Mouse (Mus musculus) CH12.LX (cell line): ENCODE data around the gene Olfr691. TPM values are rescaled to one million over a fixed set of nuclear protein-coding genes. Genes with fewer than 3 reads are reported as not detected.

Experiments used
- DNase-seq: peaks from one replicate; pipeline ENCODE4 v3.0.0-alpha.2; 2013; ENCODE audit errors: extremely low read depth
- H3K27ac ChIP-seq: 2 replicates; pipeline ENCODE4 v1.5.1; 2012; ENCODE audit warnings: low read depth, mild to moderate bottlenecking, control low read depth, moderate library complexity; ENCODE audit not compliant: insufficient read depth
- H3K27me3 ChIP-seq: replicated peaks from 2 replicates; pipeline ENCODE3; 2012; ENCODE audit warnings: inconsistent platforms
- H3K36me3 ChIP-seq, 2 experiments: replicated peaks in 1 of 2; 2 replicates each; pipeline versions ENCODE3 to v1.6.1; 2012; ENCODE audit warnings: inconsistent platforms in 1 of 2, low read length in 1 of 2, mild to moderate bottlenecking in 1 of 2, mixed read lengths in 1 of 2, moderate library complexity in 1 of 2; ENCODE audit not compliant: control insufficient read depth in 1 of 2, insufficient read depth in 1 of 2
- H3K4me1 ChIP-seq, 2 experiments: 2 replicates each; pipeline ENCODE4 v1.6.1; 2012; ENCODE audit warnings: inconsistent platforms in 1 of 2, moderate library complexity in 1 of 2; ENCODE audit not compliant: insufficient read depth in 2 of 2, control insufficient read depth in 1 of 2
- H3K4me2 ChIP-seq: 2 replicates; pipeline ENCODE4 v1.6.1; 2012; ENCODE audit warnings: low read depth, mild to moderate bottlenecking, control low read depth; ENCODE audit not compliant: poor library complexity, insufficient read depth, severe bottlenecking
- H3K4me3 ChIP-seq, 3 experiments: fragments of 150-350 bp in 1 of 3; sonication (generic) in 1 of 3; replicated peaks in 1 of 3; 2 replicates each; pipeline versions ENCODE3 to v1.5.1; 2011 to 2012; ENCODE audit warnings: low read depth in 2 of 3, low read length in 2 of 3, mild to moderate bottlenecking in 2 of 3, moderate library complexity in 2 of 3, control low read depth in 1 of 3, improper control_type of control experiment in 1 of 3, inconsistent platforms in 1 of 3, mixed read lengths in 1 of 3; ENCODE audit not compliant: poor library complexity in 1 of 3
- H3K79me2 ChIP-seq: replicated peaks from 2 replicates; pipeline ENCODE4 v1.6.1; 2012; ENCODE audit warnings: mild to moderate bottlenecking, moderate library complexity; ENCODE audit not compliant: control insufficient read depth, poor library complexity, insufficient read depth, severe bottlenecking; ENCODE audit errors: extremely low read depth
- H3K9ac ChIP-seq: 2 replicates; pipeline ENCODE4 v1.6.1; 2012; ENCODE audit warnings: low read depth, mild to moderate bottlenecking, control low read depth, moderate library complexity; ENCODE audit not compliant: insufficient read depth
- H3K9me3 ChIP-seq: replicated peaks from 2 replicates; pipeline ENCODE3; 2012; ENCODE audit warnings: low read length, inconsistent platforms, mixed read lengths
- BHLHE40 ChIP-seq: IDR thresholded peaks from 2 replicates; pipeline ENCODE4 v1.6.1; 2011; ENCODE audit warnings: mild to moderate bottlenecking, low read depth, low read length, improper control_type of control experiment
- CHD1 ChIP-seq: IDR thresholded peaks from 2 replicates; pipeline ENCODE4 v1.6.1; 2012; ENCODE audit warnings: low read depth, low read length, improper control_type of control experiment, inconsistent platforms
- CTCF ChIP-seq, 2 experiments: IDR thresholded peaks in 1 of 2; conservative IDR thresholded peaks in 1 of 2; 2 replicates each; pipeline ENCODE4 v1.5.1; 2011 to 2012; ENCODE audit warnings: low read depth in 2 of 2, low read length in 2 of 2, improper control_type of control experiment in 1 of 2, inconsistent platforms in 1 of 2, mild to moderate bottlenecking in 1 of 2, moderate library complexity in 1 of 2
- E2F4 ChIP-seq: IDR thresholded peaks from 2 replicates; pipeline ENCODE4 v1.6.1; 2011; ENCODE audit warnings: low read depth, low read length, improper control_type of control experiment; ENCODE audit not compliant: insufficient replicate concordance
- ELF1 ChIP-seq: IDR thresholded peaks from 2 replicates; pipeline ENCODE4 v1.6.1; 2014; ENCODE audit warnings: low read depth, mild to moderate bottlenecking, inconsistent platforms, low read length, improper control_type of control experiment
- ETS1 ChIP-seq: conservative IDR thresholded peaks from 2 replicates; pipeline ENCODE4 v1.6.1; 2012; ENCODE audit warnings: low read depth, mild to moderate bottlenecking, inconsistent platforms, low read length, improper control_type of control experiment, moderate library complexity
- MAFK ChIP-seq: IDR thresholded peaks from 2 replicates; pipeline ENCODE4 v1.6.1; 2011; ENCODE audit warnings: low read length, improper control_type of control experiment; ENCODE audit not compliant: insufficient replicate concordance
- NELFE ChIP-seq: IDR thresholded peaks from 2 replicates; pipeline ENCODE4 v1.6.1; 2011; ENCODE audit warnings: low read depth, low read length, improper control_type of control experiment
- PAX5 ChIP-seq: IDR thresholded peaks from 2 replicates; pipeline ENCODE4 v1.6.1; 2012; ENCODE audit warnings: low read length, inconsistent platforms, mixed read lengths
- RAD21 ChIP-seq: IDR thresholded peaks from 2 replicates; pipeline ENCODE4 v1.6.1; 2011; ENCODE audit warnings: low read depth, mild to moderate bottlenecking, low read length, improper control_type of control experiment, moderate library complexity
- RCOR1 ChIP-seq: conservative IDR thresholded peaks from 2 replicates; pipeline ENCODE4 v1.6.1; 2012; ENCODE audit warnings: low read depth, mild to moderate bottlenecking, inconsistent platforms, low read length, improper control_type of control experiment
- SIN3A ChIP-seq: IDR thresholded peaks from 2 replicates; pipeline ENCODE4 v1.6.1; 2012; ENCODE audit warnings: low read length, improper control_type of control experiment, inconsistent platforms
- ZKSCAN1 ChIP-seq: IDR thresholded peaks from 2 replicates; pipeline ENCODE4 v1.6.1; 2012; ENCODE audit warnings: low read depth, inconsistent platforms, low read length, improper control_type of control experiment, borderline replicate concordance
- ZMIZ1 ChIP-seq: IDR thresholded peaks from 2 replicates; pipeline ENCODE4 v1.6.1; 2012; ENCODE audit warnings: low read depth, mild to moderate bottlenecking, inconsistent platforms, low read length, improper control_type of control experiment
- dilution Hi-C: fragments of 300-500 bp; cut with MboI; formaldehyde crosslinking; loops from 2 replicates; pipeline ENCODE4 v1.14.3; 2020; ENCODE audit warnings: low sequenced_read_pairs; ENCODE audit not compliant: extremely low pct_unique_long_range_greater_than_20kb, extremely low pct_ligation_motif_present
- in situ Hi-C: fragments of 300-500 bp; cut with MboI; formaldehyde crosslinking; loops from 3 replicates; pipeline ENCODE4 v1.14.3; 2019; ENCODE audit warnings: low sequenced_read_pairs, low pct_ligation_motif_present, low pct_unique_long_range_greater_than_20kb, mixed read lengths
- polyA plus RNA-seq: library from polyadenylated mRNA; unstranded; fragments of >175 nt; gene quantifications from 2 replicates; pipeline ENCODE4 v1.2.1, GENCODE M21; 2012; ENCODE audit warnings: low read depth; ENCODE audit not compliant: insufficient read length
- total RNA-seq, 2 experiments: library from RNA; depleted of rRNA; stranded (reverse); fragments of 300-350 nt in 1 of 2; fragments of >200 nt in 1 of 2; gene quantifications; 2 replicates each; pipeline ENCODE4 v1.2.3; 2012 to 2014

Olfr691 gene
- total and polyA plus RNA-seq, 3 experiments, result not detected

GRCm38 (mm10) chr7:105325302-105325701 lies 16.8 kb downstream of the Olfr691 start:
- H3K4me2 ChIP-seq, result no peak overlapping the region
- no peaks in the 10 kb centered on the region for H3K9me3 ChIP-seq

GRCm38 (mm10) chr7:105310865-105311264 lies 31.2 kb downstream of the Olfr691 start, which contains the start of gene Olfr689:
TSS of gene Olfr689 (plus strand) at chr7:105311165.
- no peak for DNase-seq
- Histone ChIP-seq H3K9ac (no peak within 1 kb of the TSS), H3K27me3 (no peaks in the 10 kb centered on the region), H3K4me3 (no peak within 1 kb of the TSS), H3K79me2 (no peaks in the 10 kb centered on the region), H3K4me1 (no peaks in the 10 kb centered on the region), H3K36me3 (no peaks in the 10 kb centered on the region), H3K27ac (no peak within 1 kb of the TSS), H3K9me3 (no peaks in the 10 kb centered on the region), H3K4me2 (no peak within 1 kb of the TSS)
- in situ Hi-C loops, result no loop called here
- dilution Hi-C loops, result no loop called here
- TF ChIP-seq CHD1, result no peak
- no peak for TF ChIP-seq ZKSCAN1
- no peak for TF ChIP-seq E2F4
- no peak for TF ChIP-seq RAD21
- no peak for TF ChIP-seq CTCF (conservative IDR thresholded peaks at IDR 0.05 in 1 of 2, IDR thresholded peaks at IDR 0.05 in 1 of 2; ENCODE audit: low read depth in 2 of 2, low read length in 2 of 2)
- TF ChIP-seq NELFE, result no peak
- TF ChIP-seq RCOR1, result no peak
- no peak for TF ChIP-seq PAX5
- no peak for TF ChIP-seq MAFK
- TF ChIP-seq ELF1, result no peak
- TF ChIP-seq ZMIZ1, result no peak
- TF ChIP-seq BHLHE40, result no peak
- TF ChIP-seq SIN3A, result no peak

More at GRCm38 (mm10) chr7:105325302-105325701, 16.8 kb downstream of the Olfr691 start:
- Histone ChIP-seq H3K27me3 (no peaks in the 10 kb centered on the region), H3K36me3 (no peaks in the 10 kb centered on the region), H3K4me1 (no peaks in the 10 kb centered on the region), H3K9ac (no peak overlapping the region)
- DNase-seq, result no peak
- TF ChIP-seq NELFE (no peak), CTCF (conservative IDR thresholded peaks at IDR 0.05 in 1 of 2, IDR thresholded peaks at IDR 0.05 in 1 of 2; ENCODE audit: low read depth in 2 of 2, low read length in 2 of 2) (peak in 1 of 2 experiments; percentile 31; a peak in 1 of 4 replicates), RAD21 (peak; percentile 20)
- TF ChIP-seq, all 38 proteins: peak for 2
- H3K4me3 ChIP-seq, result no peak overlapping the region
- in situ Hi-C loops, result no loop called here
- dilution Hi-C loops, result no loop called here
- no peak overlapping the region for H3K27ac ChIP-seq
- no peaks in the 10 kb centered on the region for H3K79me2 ChIP-seq

GRCm38 (mm10) chr7:105290051-105290450 lies 52.0 kb downstream of the Olfr691 start:
- Histone ChIP-seq H3K79me2 (no peaks in the 10 kb centered on the region), H3K36me3 (no peaks in the 10 kb centered on the region), H3K9me3 (no peaks in the 10 kb centered on the region), H3K4me3 (no peak overlapping the region), H3K27me3 (no peaks in the 10 kb centered on the region), H3K4me2 (no peak overlapping the region), H3K4me1 (no peaks in the 10 kb centered on the region), H3K9ac (no peak overlapping the region), H3K27ac (no peak overlapping the region)
- DNase-seq, result no peak
- in situ Hi-C loops, result no loop called here
- dilution Hi-C loops, result no loop called here
- no peak for TF ChIP-seq ETS1
